Mouse (Mus musculus) forebrain, embryonic 15.5 days (tissue): ENCODE results near the gene Cnnm2. TPM values are rescaled to one million over a fixed set of nuclear protein-coding genes. Genes with fewer than 3 reads are reported as not detected.
A peak's percentile ranks its signal among the peaks of the same experiment; 100 is the strongest.

Source experiments
- ATAC-seq: fragments of 200-750 bp; cut with Nextera tagmentation; replicated peaks from 2 replicates; pipeline ENCODE4 v1.8.0; 2017; ENCODE audit warnings: mild to moderate bottlenecking, moderate TSS enrichment, moderate library complexity
- H3K27ac ChIP-seq: fragments of 300-500 bp; sonication (generic); replicated peaks from 2 replicates; pipeline ENCODE4 v1.5.1; 2015; ENCODE audit warnings: mild to moderate bottlenecking, inconsistent platforms
- H3K27me3 ChIP-seq: fragments of 300-500 bp; sonication (generic); 2 replicates; pipeline ENCODE4 v1.6.1; 2015; ENCODE audit warnings: inconsistent platforms
- H3K36me3 ChIP-seq: fragments of 300-500 bp; sonication (generic); 2 replicates; pipeline ENCODE4 v1.6.1; 2015; ENCODE audit warnings: mild to moderate bottlenecking, inconsistent platforms
- H3K4me1 ChIP-seq: fragments of 300-500 bp; sonication (generic); 2 replicates; pipeline ENCODE4 v1.6.1; 2015; ENCODE audit warnings: inconsistent platforms
- H3K4me2 ChIP-seq: fragments of 300-500 bp; sonication (generic); replicated peaks from 2 replicates; pipeline ENCODE4 v1.6.1; 2015; ENCODE audit warnings: mild to moderate bottlenecking, inconsistent platforms
- H3K4me3 ChIP-seq: fragments of 300-500 bp; sonication (generic); 2 replicates; pipeline ENCODE4 v1.5.1; 2015; ENCODE audit warnings: mild to moderate bottlenecking, inconsistent platforms
- H3K9ac ChIP-seq: fragments of 300-500 bp; sonication (generic); replicated peaks from 2 replicates; pipeline ENCODE4 v1.6.1; 2015; ENCODE audit warnings: mild to moderate bottlenecking, inconsistent platforms
- H3K9me3 ChIP-seq: fragments of 300-500 bp; sonication (generic); 2 replicates; pipeline ENCODE4 v1.6.1; 2016; ENCODE audit warnings: inconsistent platforms
- WGBS: fragments of 180-500 bp; shearing (Covaris S2); methylation state at CpG from one replicate; pipeline ENCODE4 v1.1.7; 2015; ENCODE audit warnings: mixed read lengths; 5-methylcytosine and 5-hydroxymethylcytosine counted together
- polyA plus RNA-seq: library from polyadenylated mRNA; unstranded; fragments of >200 nt; fragmentation: Nextera tagmentation; extraction: Ambion mirVana; gene quantifications from 2 replicates; pipeline ENCODE4 v1.2.1, GENCODE M21; 2015

Cnnm2 gene
- polyA plus RNA-seq, 1 experiment from 2014 or later = 4.1 TPM

GRCm38 (mm10) chr19:46836085-46836484, 74.7 kb downstream of the Cnnm2 start:
- H3K27ac ChIP-seq = no peak overlapping the region
- no peaks in the 10 kb centered on the region for H3K27me3 ChIP-seq
- WGBS = 80% methylated on average over 3 of the region's 3 CpGs
- H3K4me1 ChIP-seq = no peaks in the 10 kb centered on the region
- no peak overlapping the region for H3K4me2 ChIP-seq
- no peak overlapping the region for H3K9ac ChIP-seq
- no peaks in the 10 kb centered on the region for H3K9me3 ChIP-seq
- ATAC-seq = no peak
- no peak overlapping the region for H3K4me3 ChIP-seq
- H3K36me3 ChIP-seq = no peaks in the 10 kb centered on the region

GRCm38 (mm10) chr19:46837290-46838079, 76.1 kb downstream of the Cnnm2 start:
- no peak for ATAC-seq
- no peaks in the 10 kb centered on the region for H3K27me3 ChIP-seq

GRCm38 (mm10) chr19:46841016-46841415, 79.6 kb downstream of the Cnnm2 start:
- Histone ChIP-seq H3K27me3 (no peaks in the 10 kb centered on the region), H3K4me3 (no peak overlapping the region), H3K9ac (no peak overlapping the region), H3K4me1 (no peaks in the 10 kb centered on the region), H3K36me3 (no peaks in the 10 kb centered on the region), H3K4me2 (no peak overlapping the region), H3K27ac (no peak overlapping the region), H3K9me3 (no peaks in the 10 kb centered on the region)
- ATAC-seq = no peak
- 83% methylated on average over 4 of the region's 4 CpGs for WGBS

More at GRCm38 (mm10) chr19:46837290-46838079, 76.1 kb downstream of the Cnnm2 start:
- 92% methylated on average over 11 of the region's 11 CpGs for WGBS
- Histone ChIP-seq H3K9ac (no peak overlapping the region), H3K9me3 (no peaks in the 10 kb centered on the region), H3K36me3 (no peaks in the 10 kb centered on the region), H3K4me1 (no peaks in the 10 kb centered on the region), H3K4me3 (no peak overlapping the region), H3K4me2 (no peak overlapping the region), H3K27ac (no peak overlapping the region)

GRCm38 (mm10) chr19:46843030-46843429, 81.6 kb downstream of the Cnnm2 start:
- H3K4me2 ChIP-seq = no peak overlapping the region
- 94% methylated on average over 2 of the region's 2 CpGs for WGBS
- no peak overlapping the region for H3K9ac ChIP-seq
- H3K4me1 ChIP-seq = no peaks in the 10 kb centered on the region
- no peaks in the 10 kb centered on the region for H3K36me3 ChIP-seq
- no peaks in the 10 kb centered on the region for H3K9me3 ChIP-seq
- ATAC-seq = no peak
- H3K27me3 ChIP-seq = no peaks in the 10 kb centered on the region
- H3K27ac ChIP-seq = no peak overlapping the region
- H3K4me3 ChIP-seq = no peak overlapping the region

GRCm38 (mm10) chr19:46846056-46846455, 84.7 kb downstream of the Cnnm2 start:
- Histone ChIP-seq H3K27me3 (no peaks in the 10 kb centered on the region), H3K27ac (no peak overlapping the region), H3K9ac (no peak overlapping the region), H3K9me3 (no peaks in the 10 kb centered on the region), H3K36me3 (no peaks in the 10 kb centered on the region), H3K4me3 (no peak overlapping the region), H3K4me1 (0 out of 2 replicates have a peak, but pooled peaks cover 2% of the 10 kb centered on the region), H3K4me2 (no peak overlapping the region)
- WGBS = 85% methylated on average over 7 of the region's 7 CpGs
- no peak for ATAC-seq

GRCm38 (mm10) chr19:46846459-46846858, 85.1 kb downstream of the Cnnm2 start:
- Histone ChIP-seq H3K36me3 (no peaks in the 10 kb centered on the region), H3K27ac (no peak overlapping the region), H3K4me3 (no peak overlapping the region), H3K9me3 (no peaks in the 10 kb centered on the region), H3K27me3 (no peaks in the 10 kb centered on the region), H3K9ac (no peak overlapping the region), H3K4me1 (0 out of 2 replicates have a peak, but pooled peaks cover 2% of the 10 kb centered on the region), H3K4me2 (no peak overlapping the region)
- no peak for ATAC-seq
- 86% methylated on average over 5 of the region's 5 CpGs for WGBS

- 45% methylated on average over 14 of the region's 14 CpGs for WGBS
- no peak overlapping the region for H3K27ac ChIP-seq
- no peak for ATAC-seq
Observed at GRCm38 (mm10) chr19:46848381-46849268, 87.2 kb downstream of the Cnnm2 start.

GRCm38 (mm10) chr19:46849443-46849997, 88.1 kb downstream of the Cnnm2 start:
- 0 out of 2 replicates have a peak, but pooled peaks cover 2% of the 10 kb centered on the region for H3K4me1 ChIP-seq
- no peak overlapping the region for H3K4me2 ChIP-seq
- no peaks in the 10 kb centered on the region for H3K27me3 ChIP-seq
- no peak overlapping the region for H3K4me3 ChIP-seq
- no peak overlapping the region for H3K27ac ChIP-seq
- WGBS = 84% methylated on average over 9 of the region's 9 CpGs
- H3K9me3 ChIP-seq = no peaks in the 10 kb centered on the region
- no peak overlapping the region for H3K9ac ChIP-seq
- no peaks in the 10 kb centered on the region for H3K36me3 ChIP-seq
- no peak for ATAC-seq

More at GRCm38 (mm10) chr19:46848381-46849268, 87.2 kb downstream of the Cnnm2 start:
- Histone ChIP-seq H3K27me3 (no peaks in the 10 kb centered on the region), H3K36me3 (no peaks in the 10 kb centered on the region), H3K9ac (no peak overlapping the region), H3K4me2 (no peak overlapping the region), H3K9me3 (no peaks in the 10 kb centered on the region), H3K4me1 (0 out of 2 replicates have a peak, but pooled peaks cover 2% of the 10 kb centered on the region), H3K4me3 (no peak overlapping the region)

GRCm38 (mm10) chr19:46856232-46856631, 94.8 kb downstream of the Cnnm2 start:
- no peak for ATAC-seq
- H3K9ac ChIP-seq = no peak overlapping the region

GRCm38 (mm10) chr19:46856780-46857179, 95.4 kb downstream of the Cnnm2 start:
- Histone ChIP-seq H3K9ac (no peak overlapping the region), H3K4me1 (peaks cover 5% of the 10 kb centered on the region; the same call in 1 of the 2 replicates), H3K27ac (0 out of 2 replicates have a peak overlapping the region, but pooled peaks have one; percentile 4), H3K27me3 (no peaks in the 10 kb centered on the region), H3K4me3 (no peak overlapping the region), H3K36me3 (no peaks in the 10 kb centered on the region), H3K4me2 (no peak overlapping the region), H3K9me3 (no peaks in the 10 kb centered on the region)
- no peak for ATAC-seq
- WGBS = 27% methylated on average over 10 of the region's 10 CpGs

More at GRCm38 (mm10) chr19:46856232-46856631, 94.8 kb downstream of the Cnnm2 start:
- H3K4me2 ChIP-seq = no peak overlapping the region
- H3K9me3 ChIP-seq = no peaks in the 10 kb centered on the region
- H3K4me1 ChIP-seq = peaks cover 5% of the 10 kb centered on the region; the same call in 1 of the 2 replicates
- 61% methylated on average over 6 of the region's 6 CpGs for WGBS
- 0 out of 2 replicates have a peak overlapping the region, but pooled peaks have one; percentile 4 for H3K27ac ChIP-seq
- H3K36me3 ChIP-seq = no peaks in the 10 kb centered on the region
- H3K4me3 ChIP-seq = no peak overlapping the region
- H3K27me3 ChIP-seq = no peaks in the 10 kb centered on the region

- Histone ChIP-seq H3K4me2 (no peak overlapping the region), H3K4me3 (no peak overlapping the region), H3K9me3 (no peaks in the 10 kb centered on the region), H3K27me3 (no peaks in the 10 kb centered on the region), H3K36me3 (no peaks in the 10 kb centered on the region), H3K4me1 (peaks cover 5% of the 10 kb centered on the region; the same call in 1 of the 2 replicates), H3K9ac (no peak overlapping the region), H3K27ac (no peak overlapping the region)
- ATAC-seq = no peak
- WGBS = 64% methylated on average over 9 of the region's 9 CpGs
Observed at GRCm38 (mm10) chr19:46857277-46857989, 96.0 kb downstream of the Cnnm2 start.
